Mouse (Mus musculus) frontal cortex, postnatal 36 days (tissue): Measurements from ENCODE around the gene Ccdc85c.

Experiments
- DNase-seq, 2 experiments: peaks; one replicate each; pipeline ENCODE4 v3.0.0; 2022; ENCODE audit warnings: low spot score in 2 of 2

Gene Ccdc85c

GRCm38 (mm10) chr12:108178331-108179245, 96.6 kb downstream of the Ccdc85c start:
- DNase-seq: peak; percentile 72 to 77

DNA sequence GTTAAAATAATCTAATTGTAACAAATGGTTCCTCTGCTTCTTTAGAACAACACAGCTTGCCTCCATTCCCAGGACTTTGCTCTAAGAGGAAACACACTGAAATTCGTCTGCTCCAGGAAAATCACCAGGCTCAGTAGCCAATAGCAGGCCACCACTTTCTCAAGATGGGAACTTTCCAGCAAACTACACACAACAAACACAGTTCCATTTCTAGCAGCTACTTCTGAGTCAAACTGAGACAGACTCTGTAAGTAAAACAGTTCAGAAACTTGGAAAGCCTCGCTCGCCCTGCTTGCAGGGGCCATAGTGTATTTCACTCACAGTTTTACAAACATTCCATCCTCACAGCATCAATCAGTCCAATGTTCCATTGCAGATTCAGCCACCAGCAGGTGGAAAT, 98.9 kb downstream of the Ccdc85c start:
- DNase-seq: no peak

DNA sequence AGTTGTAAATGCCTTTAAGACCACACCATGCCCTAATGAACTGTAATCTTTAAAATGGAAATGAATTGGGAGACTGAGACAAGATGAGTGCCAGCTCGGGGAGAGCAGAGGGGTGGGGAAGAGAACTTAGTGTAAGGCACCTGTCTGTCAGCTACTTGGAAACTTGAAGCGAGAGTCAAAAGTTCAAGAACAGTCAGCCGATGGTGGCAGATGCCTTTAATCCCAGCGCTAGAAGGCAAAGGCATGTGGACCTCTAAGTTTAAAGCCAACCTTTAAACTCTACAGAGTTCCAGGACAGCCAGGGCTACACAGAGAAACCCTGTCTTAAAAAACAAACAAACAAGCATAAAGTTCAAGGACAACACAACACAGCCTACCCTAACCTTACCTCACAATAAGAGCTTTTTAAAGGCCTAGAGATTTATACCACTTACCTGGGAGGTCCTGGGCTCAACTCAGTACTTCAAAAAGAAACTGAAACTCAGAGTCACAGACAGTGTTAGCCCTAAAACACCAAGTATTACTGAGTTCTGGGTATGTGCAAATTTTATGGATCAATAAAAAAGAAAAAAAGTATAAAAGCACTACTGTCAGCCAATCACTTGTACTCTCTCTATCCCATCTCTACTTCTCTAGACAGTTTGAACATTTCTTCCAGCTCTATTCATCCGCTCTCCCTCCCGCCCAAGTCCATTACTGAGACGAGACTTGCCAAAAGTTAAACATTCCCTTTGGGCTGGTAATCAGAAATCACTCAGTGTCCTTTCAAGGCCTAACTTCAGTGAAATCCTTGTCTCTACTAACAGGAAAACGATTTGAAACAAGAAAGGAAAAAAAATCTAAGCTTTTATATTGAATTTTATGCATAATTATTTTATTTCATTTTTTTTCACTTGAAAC, 100.4 kb downstream of the Ccdc85c start:
- DNase-seq: no peak

DNA sequence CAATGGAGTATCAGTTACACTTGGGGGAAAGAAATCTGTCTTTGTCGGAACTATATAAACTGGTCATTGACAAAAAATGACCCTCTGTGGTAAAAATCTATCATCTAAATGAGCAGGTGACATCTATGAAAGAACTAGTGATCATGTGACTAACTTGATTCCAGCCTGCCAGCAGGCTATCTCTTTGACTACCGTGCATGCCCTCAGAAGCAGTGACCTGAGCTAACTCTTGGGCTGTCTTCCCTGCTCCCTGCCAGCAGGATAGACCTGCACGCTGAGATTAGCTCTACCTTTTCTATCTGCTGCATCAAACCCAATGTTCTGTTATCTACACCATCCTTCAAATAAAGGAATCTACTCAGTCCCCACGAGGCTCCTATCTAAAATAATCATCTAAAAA, 102.6 kb downstream of the Ccdc85c start:
- no peak for DNase-seq

DNA sequence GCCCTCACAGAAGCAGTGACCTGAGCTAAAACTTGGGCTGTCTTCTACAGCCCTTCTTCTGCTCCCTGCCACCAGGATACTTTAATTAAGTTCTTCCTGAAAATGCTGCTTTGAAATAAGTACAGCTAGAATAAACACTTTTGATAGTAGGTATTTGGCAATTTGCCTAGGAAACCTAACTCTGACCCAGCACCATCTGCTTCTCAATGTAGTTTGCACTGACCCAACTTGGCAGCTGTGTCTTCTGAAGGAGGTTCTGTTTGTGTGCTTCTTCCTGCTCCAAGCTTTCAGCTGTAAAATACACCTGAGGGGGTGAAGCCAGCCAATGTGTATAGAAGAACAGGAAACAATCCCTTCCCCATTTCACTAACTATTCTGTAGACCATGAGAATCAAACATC, 103.9 kb downstream of the Ccdc85c start:
- no peak for DNase-seq

DNA sequence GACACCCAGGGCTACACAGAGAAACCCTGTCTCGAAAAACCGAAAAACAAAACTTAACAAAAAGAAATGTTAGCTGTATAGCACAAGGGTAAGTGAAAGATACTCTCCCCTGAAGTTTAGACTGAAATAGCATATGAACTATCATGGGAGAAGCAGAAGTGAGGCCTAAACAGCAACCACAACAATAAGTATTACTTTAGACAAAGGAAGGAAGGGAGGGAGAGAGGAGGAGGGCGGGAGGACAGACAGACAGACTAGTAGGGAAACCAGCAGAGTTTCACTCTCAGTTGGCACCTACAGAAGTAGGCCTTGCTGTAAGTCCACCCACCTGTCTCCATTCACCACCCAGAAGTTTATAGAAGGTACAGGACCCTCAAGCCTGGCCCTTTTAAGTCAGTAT, 104.8 kb downstream of the Ccdc85c start:
- DNase-seq: no peak

GRCm38 (mm10) chr12:108168909-108169308, 106.3 kb downstream of the Ccdc85c start:
- DNase-seq: no peak

DNA sequence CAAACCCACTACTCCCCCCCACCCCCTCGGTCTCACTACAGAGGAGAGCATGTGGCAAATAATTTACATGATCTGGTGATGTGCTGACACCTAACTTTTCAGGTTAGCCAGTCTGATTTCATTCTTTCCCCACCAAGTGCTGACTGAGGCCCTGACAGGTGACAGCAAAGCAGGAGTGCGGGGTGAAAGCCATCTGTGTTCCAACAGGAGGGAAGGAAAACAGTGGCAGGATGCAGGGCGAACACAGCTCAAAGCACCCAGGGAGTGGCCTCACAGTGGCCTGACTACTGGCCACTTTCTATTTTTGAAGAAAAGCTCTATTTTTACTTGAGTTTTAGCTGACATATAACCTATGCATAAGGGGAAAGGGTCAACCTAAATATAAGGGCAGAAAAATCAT, 111.5 kb downstream of the Ccdc85c start:
- no peak for DNase-seq

- peak in 1 of 2 experiments; percentile 24 for DNase-seq
Measured at GRCm38 (mm10) chr12:108162036-108162435, 113.2 kb downstream of the Ccdc85c start.

GRCm38 (mm10) chr12:108159863-108160262, 115.4 kb downstream of the Ccdc85c start:
- no peak for DNase-seq
